Mouse (Mus musculus) heart, embryonic 13.5 days (tissue): ENCODE measurements around the gene Aars2. TPM values are rescaled to one million over a fixed set of nuclear protein-coding genes. Genes with fewer than 3 reads are reported as not detected.

Experiments used
- ATAC-seq: fragments of 200-750 bp; cut with Nextera tagmentation; 2 replicates; pipeline ENCODE4 v1.8.0; 2017; ENCODE audit warnings: moderate TSS enrichment; ENCODE audit not compliant: insufficient number of reproducible peaks, low FRiP score, low TSS enrichment; ENCODE audit errors: extremely low read depth
- H3K27ac ChIP-seq: fragments of 300-500 bp; sonication (generic); replicated peaks from 2 replicates; pipeline ENCODE4 v1.5.1; 2015; ENCODE audit warnings: moderate library complexity, mild to moderate bottlenecking, inconsistent platforms
- H3K27me3 ChIP-seq: fragments of 300-500 bp; sonication (generic); replicated peaks from 2 replicates; pipeline ENCODE4 v1.6.1; 2015; ENCODE audit warnings: mild to moderate bottlenecking, inconsistent platforms
- H3K36me3 ChIP-seq: fragments of 300-500 bp; sonication (generic); 2 replicates; pipeline ENCODE4 v1.6.1; 2015; ENCODE audit warnings: mild to moderate bottlenecking, inconsistent platforms
- H3K4me1 ChIP-seq: fragments of 300-500 bp; sonication (generic); 2 replicates; pipeline ENCODE4 v1.6.1; 2015; ENCODE audit warnings: inconsistent platforms
- H3K4me2 ChIP-seq: fragments of 300-500 bp; sonication (generic); 2 replicates; pipeline ENCODE4 v1.6.1; 2015; ENCODE audit warnings: inconsistent platforms, mild to moderate bottlenecking, moderate library complexity
- H3K4me3 ChIP-seq: fragments of 300-500 bp; sonication (generic); 2 replicates; pipeline ENCODE4 v1.5.1; 2015; ENCODE audit warnings: moderate library complexity, mild to moderate bottlenecking, inconsistent platforms
- H3K9ac ChIP-seq: fragments of 300-500 bp; sonication (generic); 2 replicates; pipeline ENCODE4 v1.6.1; 2015; ENCODE audit warnings: inconsistent platforms, mild to moderate bottlenecking, moderate library complexity
- H3K9me3 ChIP-seq: fragments of 300-500 bp; sonication (generic); 2 replicates; pipeline ENCODE4 v1.6.1; 2016; ENCODE audit warnings: inconsistent platforms
- WGBS: fragments of 180-500 bp; shearing (Covaris S2); methylation state at CpG from one replicate; pipeline ENCODE4 v1.1.7; 2015; ENCODE audit warnings: mixed read lengths; 5-methylcytosine and 5-hydroxymethylcytosine counted together
- polyA plus RNA-seq: library from polyadenylated mRNA; unstranded; fragments of >200 nt; fragmentation: Nextera tagmentation; extraction: Ambion mirVana; gene quantifications from 2 replicates; pipeline ENCODE4 v1.2.1, GENCODE M21; 2015

Gene Aars2
- polyA plus RNA-seq, 1 experiment from 2014 or later = 19.8 TPM

DNA sequence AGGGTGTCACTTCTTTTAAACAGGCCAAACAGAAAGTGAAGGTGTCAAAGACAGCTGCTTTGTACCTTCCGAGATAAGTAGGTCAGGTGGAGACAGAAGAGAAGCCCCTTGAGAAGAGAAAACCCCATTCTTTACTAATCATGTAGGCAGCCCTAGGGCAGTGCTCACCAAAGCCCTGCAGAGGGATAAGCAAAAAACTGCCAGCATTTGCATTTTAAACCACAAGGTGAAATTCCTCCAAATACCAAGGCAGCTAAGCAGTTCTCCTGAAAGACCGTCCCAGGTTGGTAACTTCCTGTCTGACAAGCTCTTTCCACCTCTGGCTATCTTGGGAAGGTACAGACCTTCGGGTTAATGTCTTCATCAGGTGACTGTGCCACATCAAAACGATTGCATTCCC lies 4.3 kb upstream of the Aars2 start:
- no peaks in the 10 kb centered on the region for H3K27me3 ChIP-seq
- H3K4me1 ChIP-seq = peaks cover 37% of the 10 kb centered on the region
- H3K4me2 ChIP-seq = no peak overlapping the region
- WGBS = 41% methylated on average over 4 of the region's 4 CpGs
- no peak for ATAC-seq
- no peak overlapping the region for H3K9ac ChIP-seq
- H3K36me3 ChIP-seq = no peaks in the 10 kb centered on the region
- no peak overlapping the region for H3K27ac ChIP-seq
- no peaks in the 10 kb centered on the region for H3K9me3 ChIP-seq
- H3K4me3 ChIP-seq = no peak overlapping the region

DNA sequence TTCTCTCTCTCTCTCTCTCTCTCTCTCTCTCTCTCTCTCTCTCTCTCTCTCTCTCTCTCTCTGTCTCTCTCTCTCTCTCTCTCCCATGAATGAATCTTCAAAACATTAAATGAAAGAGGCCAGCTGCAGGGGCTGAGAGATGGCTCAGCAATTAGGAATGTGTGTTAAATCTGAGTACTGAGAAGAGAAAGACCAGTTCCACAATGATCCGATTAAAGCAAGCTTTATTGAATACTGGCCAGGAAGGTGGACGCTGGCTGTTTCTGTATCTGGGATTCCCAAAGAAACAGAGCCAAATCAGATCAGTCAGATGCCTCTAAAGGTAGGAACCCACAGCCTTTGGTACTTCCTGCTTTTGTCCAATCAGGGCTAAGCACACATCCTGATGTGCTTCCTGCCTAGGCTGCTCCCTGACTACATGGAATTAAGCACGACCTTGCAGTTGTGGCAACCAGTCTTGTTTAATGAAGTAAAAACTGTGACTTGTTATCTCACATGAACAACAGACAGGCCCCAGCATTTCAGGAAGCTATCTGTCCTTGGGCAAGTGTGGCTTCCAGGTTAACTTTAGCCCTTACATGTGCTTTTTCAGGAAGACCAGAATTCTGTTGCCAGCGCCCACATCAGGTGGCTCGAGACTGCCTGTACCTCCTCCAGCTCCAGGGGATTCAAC lies 3.2 kb upstream of the Aars2 start:
- Histone ChIP-seq H3K27ac (peak overlapping the region; percentile 31; the same call in 1 of the 2 replicates), H3K9me3 (no peaks in the 10 kb centered on the region), H3K4me2 (no peak overlapping the region), H3K4me1 (peaks cover 36% of the 10 kb centered on the region), H3K9ac (no peak overlapping the region), H3K27me3 (no peaks in the 10 kb centered on the region), H3K4me3 (no peak overlapping the region), H3K36me3 (peaks cover 5% of the 10 kb centered on the region)
- WGBS = 31% methylated on average over 5 of the region's 5 CpGs
- ATAC-seq = no peak

DNA sequence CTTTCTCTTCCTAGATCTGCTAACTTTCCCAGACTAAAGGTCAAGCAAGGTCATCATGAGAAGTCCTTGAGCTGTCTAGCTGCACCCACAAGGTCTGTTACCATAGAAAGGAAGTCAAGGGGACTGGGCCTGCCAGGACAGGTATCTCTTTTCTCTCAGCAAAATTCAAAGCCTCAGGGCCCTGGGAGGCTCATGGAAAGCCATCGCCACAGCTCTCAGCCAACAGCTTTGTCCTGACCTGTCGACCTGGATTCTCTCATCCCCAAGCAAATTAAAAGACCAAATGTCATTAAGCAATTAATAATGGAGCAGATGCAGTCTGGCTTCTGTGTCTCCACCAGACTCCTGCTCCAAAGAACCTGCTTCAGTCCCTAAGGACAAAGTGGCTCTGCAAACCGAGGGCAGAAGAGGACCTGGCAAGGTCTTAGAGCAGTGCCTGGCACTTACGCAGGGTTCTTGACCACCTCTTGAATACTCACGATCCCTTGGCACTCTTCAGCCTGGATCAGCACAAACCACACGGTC lies 638 bp upstream of the Aars2 start:
- Histone ChIP-seq H3K27ac (no peak overlapping the region), H3K36me3 (peaks cover 29% of the 10 kb centered on the region), H3K9me3 (no peaks in the 10 kb centered on the region), H3K9ac (peak overlapping the region; percentile 91; the same call in 1 of the 2 replicates), H3K4me3 (no peak overlapping the region), H3K4me2 (no peak overlapping the region), H3K4me1 (peaks cover 24% of the 10 kb centered on the region), H3K27me3 (no peaks in the 10 kb centered on the region)
- WGBS = 72% methylated on average over 6 of the region's 6 CpGs
- no peak for ATAC-seq

DNA sequence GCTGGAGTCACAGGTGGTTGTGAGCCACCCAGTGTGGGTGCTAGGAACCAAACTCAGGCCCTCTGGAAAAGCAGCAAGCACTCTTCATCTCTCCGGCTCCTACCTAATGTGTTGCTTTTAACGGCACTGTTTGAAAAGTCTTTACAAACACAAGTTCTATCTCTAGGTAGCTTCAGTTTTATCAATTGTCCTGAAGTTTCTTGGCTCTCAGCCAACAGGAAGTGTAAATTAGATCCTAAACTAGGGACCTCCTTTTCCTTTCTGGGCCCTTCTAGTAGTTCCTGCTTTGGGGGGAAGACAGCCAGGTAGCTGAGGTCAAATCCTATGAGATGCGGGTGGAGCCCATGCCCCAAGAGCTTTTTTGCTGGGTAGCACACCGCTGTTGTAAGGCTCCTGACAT lies 4.2 kb downstream of the Aars2 start:
- H3K4me2 ChIP-seq = no peak overlapping the region
- H3K27ac ChIP-seq = no peak overlapping the region
- no peaks in the 10 kb centered on the region for H3K27me3 ChIP-seq
- 90% methylated on average over 4 of the region's 4 CpGs for WGBS
- no peak for ATAC-seq
- no peaks in the 10 kb centered on the region for H3K9me3 ChIP-seq
- no peak overlapping the region for H3K9ac ChIP-seq
- H3K4me3 ChIP-seq = no peak overlapping the region
- H3K4me1 ChIP-seq = peaks cover 12% of the 10 kb centered on the region
- peaks cover 38% of the 10 kb centered on the region for H3K36me3 ChIP-seq

DNA sequence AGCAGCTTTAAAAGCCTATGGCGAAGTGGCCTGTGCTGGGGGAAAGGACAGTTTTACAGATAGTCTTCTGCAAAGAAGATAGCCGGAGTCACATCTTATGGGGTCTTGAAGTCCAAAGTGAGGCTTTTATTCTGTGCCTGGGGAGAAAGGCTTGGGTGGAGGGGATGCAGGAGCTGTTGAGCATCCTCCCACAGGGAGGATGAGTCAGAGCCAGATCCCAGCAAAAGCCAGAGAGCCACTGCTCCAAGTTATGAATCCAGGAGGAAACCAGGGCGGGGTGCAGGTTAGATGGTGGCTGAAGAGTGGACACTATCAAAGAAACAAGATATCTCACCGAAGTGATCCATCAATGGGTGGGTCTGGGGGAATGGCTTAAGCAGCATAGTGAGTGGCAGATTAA lies 5.1 kb downstream of the Aars2 start:
- Histone ChIP-seq H3K9ac (no peak overlapping the region), H3K4me1 (peaks cover 8% of the 10 kb centered on the region), H3K36me3 (peaks cover 38% of the 10 kb centered on the region), H3K27me3 (no peaks in the 10 kb centered on the region), H3K4me2 (no peak overlapping the region), H3K9me3 (no peaks in the 10 kb centered on the region), H3K4me3 (no peak overlapping the region), H3K27ac (no peak overlapping the region)
- 81% methylated on average over 4 of the region's 4 CpGs for WGBS
- no peak for ATAC-seq

DNA sequence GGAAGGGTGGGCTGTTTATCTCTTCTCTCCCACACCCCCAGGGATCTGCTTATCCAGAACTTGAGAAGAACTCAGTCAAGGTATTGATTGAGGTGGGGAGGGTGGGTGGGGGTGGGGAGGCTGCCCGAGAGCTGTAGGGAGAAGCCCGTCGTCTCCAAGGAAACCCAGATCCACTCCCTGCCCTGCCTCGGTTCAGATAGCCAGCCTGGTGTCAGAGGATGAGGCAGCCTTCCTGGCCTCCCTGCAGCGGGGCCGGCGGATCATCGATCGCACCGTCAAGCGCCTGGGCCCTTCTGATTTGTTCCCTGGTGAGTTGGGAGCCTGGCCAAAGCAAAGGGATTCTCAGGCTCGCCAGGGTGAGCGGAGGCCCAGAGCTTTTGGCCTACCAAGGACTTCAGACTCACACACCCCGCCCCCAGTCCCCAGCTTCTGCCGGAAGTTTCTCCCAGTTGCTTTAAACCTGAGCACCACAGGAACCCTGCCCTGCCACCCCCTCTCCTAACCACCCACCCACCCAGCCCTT lies 8.6 kb downstream of the Aars2 start:
- peaks cover 50% of the 10 kb centered on the region for H3K36me3 ChIP-seq
- no peak overlapping the region for H3K9ac ChIP-seq
- no peaks in the 10 kb centered on the region for H3K9me3 ChIP-seq
- no peak for ATAC-seq
- H3K4me1 ChIP-seq = peaks cover 8% of the 10 kb centered on the region
- no peak overlapping the region for H3K4me2 ChIP-seq
- no peak overlapping the region for H3K27ac ChIP-seq
- H3K27me3 ChIP-seq = no peaks in the 10 kb centered on the region
- WGBS = 44% methylated on average over 15 of the region's 15 CpGs
- no peak overlapping the region for H3K4me3 ChIP-seq

DNA sequence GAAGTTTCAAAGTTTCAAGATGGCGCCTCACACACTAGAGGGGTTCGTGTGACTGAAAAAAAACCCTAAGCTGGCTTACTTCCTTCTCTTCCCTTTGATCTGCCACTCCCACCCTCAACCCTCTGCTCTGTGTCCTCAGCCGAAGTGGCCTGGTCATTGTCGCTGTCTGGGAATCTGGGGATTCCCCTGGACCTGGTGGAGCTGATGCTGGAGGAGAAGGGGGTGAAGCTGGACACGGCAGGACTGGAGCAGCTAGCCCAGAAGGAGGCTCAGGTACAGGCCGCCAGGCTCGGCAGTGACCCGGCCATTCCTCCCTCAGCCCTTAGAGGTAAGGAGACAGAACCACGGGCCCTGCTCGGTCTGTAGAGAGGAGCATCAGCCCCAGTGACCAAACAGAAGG lies 9.2 kb downstream of the Aars2 start:
- Histone ChIP-seq H3K27me3 (no peaks in the 10 kb centered on the region), H3K9ac (0 out of 2 replicates have a peak overlapping the region, but pooled peaks have one; percentile 7), H3K4me1 (peaks cover 13% of the 10 kb centered on the region), H3K4me2 (no peak overlapping the region), H3K36me3 (peaks cover 50% of the 10 kb centered on the region), H3K27ac (no peak overlapping the region), H3K9me3 (no peaks in the 10 kb centered on the region), H3K4me3 (no peak overlapping the region)
- WGBS = 72% methylated on average over 10 of the region's 10 CpGs
- ATAC-seq = no peak

DNA sequence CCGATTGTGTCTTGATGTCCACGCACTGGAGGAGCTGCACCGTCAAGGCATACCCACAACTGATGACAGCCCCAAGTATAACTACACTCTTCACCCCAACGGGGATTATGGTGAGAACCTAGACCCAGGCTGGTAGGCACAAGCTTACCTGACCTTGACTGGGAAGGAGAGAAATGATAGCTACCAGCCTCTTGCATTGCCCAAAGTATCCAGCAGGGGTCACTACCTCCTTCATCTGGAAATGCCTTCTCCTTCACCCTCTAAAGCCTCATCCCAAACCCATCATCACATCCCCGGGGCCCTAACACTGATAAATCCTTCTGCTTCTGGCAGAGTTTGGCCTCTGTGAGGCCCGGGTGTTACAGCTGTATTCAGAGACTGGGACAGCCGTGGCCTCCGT lies 9.8 kb downstream of the Aars2 start:
- H3K36me3 ChIP-seq = peaks cover 45% of the 10 kb centered on the region
- no peak overlapping the region for H3K27ac ChIP-seq
- no peak overlapping the region for H3K9ac ChIP-seq
- no peak for ATAC-seq
- 32% methylated on average over 8 of the region's 8 CpGs for WGBS
- H3K9me3 ChIP-seq = no peaks in the 10 kb centered on the region
- H3K4me2 ChIP-seq = no peak overlapping the region
- no peaks in the 10 kb centered on the region for H3K27me3 ChIP-seq
- no peak overlapping the region for H3K4me3 ChIP-seq
- peaks cover 20% of the 10 kb centered on the region for H3K4me1 ChIP-seq

DNA sequence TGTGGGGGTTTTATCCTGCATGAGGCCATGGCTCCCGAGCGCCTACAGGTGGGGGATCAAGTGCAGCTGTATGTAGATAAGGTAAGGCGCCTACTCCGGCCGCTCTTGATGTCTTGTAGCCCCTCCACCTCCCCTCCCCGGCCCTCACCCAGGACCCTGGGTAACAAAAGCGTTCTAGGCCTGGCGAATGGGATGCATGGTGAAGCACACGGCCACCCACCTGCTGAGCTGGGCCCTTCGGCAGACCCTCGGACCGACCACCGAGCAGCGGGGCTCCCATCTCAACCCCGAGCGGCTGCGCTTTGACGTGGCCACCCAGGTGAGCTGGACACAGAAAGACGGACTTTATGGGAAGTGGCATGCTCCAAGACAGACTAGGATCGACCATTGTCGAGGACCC lies 10.5 kb downstream of the Aars2 start:
- no peaks in the 10 kb centered on the region for H3K9me3 ChIP-seq
- no peak overlapping the region for H3K4me3 ChIP-seq
- H3K27ac ChIP-seq = no peak overlapping the region
- ATAC-seq = no peak
- 82% methylated on average over 21 of the region's 21 CpGs for WGBS
- H3K4me2 ChIP-seq = no peak overlapping the region
- peaks cover 41% of the 10 kb centered on the region for H3K36me3 ChIP-seq
- H3K4me1 ChIP-seq = peaks cover 25% of the 10 kb centered on the region
- H3K9ac ChIP-seq = no peak overlapping the region
- no peaks in the 10 kb centered on the region for H3K27me3 ChIP-seq

DNA sequence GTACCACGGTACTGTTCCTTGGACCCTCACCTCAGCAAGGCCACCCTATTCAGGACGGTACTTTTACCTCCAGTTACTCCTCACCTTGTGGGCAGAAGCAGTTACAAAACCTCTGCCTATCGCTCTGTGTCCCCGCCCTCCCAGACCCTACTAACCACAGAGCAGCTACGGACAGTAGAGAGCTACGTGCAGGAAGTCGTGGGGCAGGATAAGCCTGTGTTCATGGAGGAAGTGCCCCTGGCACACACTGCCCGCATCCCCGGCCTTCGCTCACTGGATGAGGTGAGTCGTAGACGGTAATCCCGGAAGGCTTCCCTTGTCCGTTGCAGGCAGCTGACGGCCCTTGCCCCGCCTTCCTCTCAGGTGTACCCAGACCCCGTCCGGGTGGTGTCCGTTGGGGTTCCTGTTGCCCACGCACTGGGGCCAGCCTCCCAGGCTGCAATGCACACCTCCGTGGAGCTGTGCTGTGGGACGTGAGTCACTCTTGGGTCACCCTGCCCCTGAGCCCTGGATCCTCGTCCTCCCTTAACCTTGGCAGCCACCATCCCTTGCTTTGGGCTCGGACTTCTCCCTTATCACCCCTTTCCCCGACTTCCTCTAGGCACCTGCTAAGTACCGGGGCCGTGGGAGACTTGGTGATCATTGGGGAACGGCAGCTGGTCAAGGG lies 11.0 kb downstream of the Aars2 start:
- Histone ChIP-seq H3K9ac (no peak overlapping the region), H3K27ac (no peak overlapping the region), H3K4me2 (no peak overlapping the region), H3K4me3 (no peak overlapping the region), H3K9me3 (no peaks in the 10 kb centered on the region), H3K4me1 (peaks cover 30% of the 10 kb centered on the region), H3K27me3 (no peaks in the 10 kb centered on the region; the same call in 1 of the 2 replicates), H3K36me3 (peaks cover 41% of the 10 kb centered on the region)
- no peak for ATAC-seq
- WGBS = 87% methylated on average over 28 of the region's 28 CpGs

DNA sequence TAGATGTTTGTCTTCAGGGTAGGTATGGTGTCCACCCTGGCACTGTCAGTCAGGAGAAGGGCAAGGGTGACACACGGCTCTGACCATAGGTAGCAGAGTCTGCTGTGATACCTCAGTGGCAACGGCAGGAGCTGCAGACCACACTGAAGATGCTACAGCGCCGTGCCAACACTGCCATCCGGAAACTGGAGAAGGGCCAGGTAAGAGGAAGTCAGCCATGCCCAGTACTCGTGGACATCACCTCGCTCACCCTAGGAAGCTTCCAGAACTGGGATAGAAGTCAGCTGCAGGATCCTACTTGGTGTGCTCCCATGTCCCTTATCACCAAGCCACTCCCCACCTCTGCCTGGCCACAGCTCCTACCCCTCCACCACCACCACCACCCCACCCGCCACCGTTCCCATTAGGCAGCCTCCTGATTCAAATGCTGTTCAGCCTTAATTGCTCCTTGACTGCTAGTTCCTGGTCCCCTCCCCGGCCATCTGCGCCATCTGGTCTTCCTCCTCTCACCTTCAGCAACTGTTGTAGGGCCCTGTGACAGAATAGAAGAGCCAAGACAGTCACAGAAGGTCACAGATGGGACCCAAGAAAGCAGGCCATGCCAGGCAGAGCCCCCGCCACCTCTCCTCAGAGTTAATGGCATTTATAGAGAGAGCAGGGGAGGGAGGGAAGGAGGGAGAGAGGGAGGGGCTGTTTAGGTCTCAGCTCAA lies 12.3 kb downstream of the Aars2 start:
- H3K9ac ChIP-seq = no peak overlapping the region
- H3K27ac ChIP-seq = no peak overlapping the region
- H3K27me3 ChIP-seq = peaks cover 6% of the 10 kb centered on the region
- H3K9me3 ChIP-seq = no peaks in the 10 kb centered on the region
- peaks cover 39% of the 10 kb centered on the region for H3K4me1 ChIP-seq
- H3K36me3 ChIP-seq = peaks cover 41% of the 10 kb centered on the region
- H3K4me3 ChIP-seq = no peak overlapping the region
- WGBS = 78% methylated on average over 12 of the region's 12 CpGs
- no peak overlapping the region for H3K4me2 ChIP-seq
- no peak for ATAC-seq
